Mouse (Mus musculus): Measurements from ENCODE around the gene Igfbpl1. TPM values are rescaled to one million over a fixed set of nuclear protein-coding genes. Genes with fewer than 3 reads are reported as not detected.

Igfbpl1 gene
- not detected in 2 replicates for polyA plus RNA-seq (2012; ENCODE audit: insufficient read depth, insufficient read length, missing spikeins)

- H3K4me1 ChIP-seq (ENCODE audit: control insufficient read depth, insufficient read depth, low read length) = no peaks in the 10 kb centered on the region
- TF ChIP-seq POLR2A (IDR thresholded peaks at IDR 0.05; ENCODE audit: borderline replicate concordance, low read depth, low read length) (no peak), CTCF (IDR thresholded peaks at IDR 0.05; ENCODE audit: low read depth, low read length) (no peak)
- no peak within 1 kb of the TSS for H3K4me3 ChIP-seq (ENCODE audit: insufficient read depth, low read length)
- H3K27ac ChIP-seq (ENCODE audit: insufficient read depth, low read depth, low read length) = no peak within 1 kb of the TSS
These were observed at the start of gene Igfbpl1 for GRCm38 (mm10) chr4:45826275-45827040. Gene Igfbpl1, minus strand, starts transcription at chr4:45826923.

- H3K4me3 ChIP-seq (ENCODE audit: insufficient read depth, low read length) = no peak overlapping the region
- TF ChIP-seq POLR2A (IDR thresholded peaks at IDR 0.05; ENCODE audit: borderline replicate concordance, low read depth, low read length) = no peak
- no peak for TF ChIP-seq CTCF (IDR thresholded peaks at IDR 0.05; ENCODE audit: low read depth, low read length)
- H3K4me1 ChIP-seq (ENCODE audit: control insufficient read depth, insufficient read depth, low read length) = peaks cover 4% of the 10 kb centered on the region; the same call in 1 of the 2 replicates
- H3K27ac ChIP-seq (ENCODE audit: insufficient read depth, low read depth, low read length) = no peak overlapping the region
These were observed 45.4 kb upstream of the Igfbpl1 start for GRCm38 (mm10) chr4:45872147-45872546.

- no peak overlapping the region for H3K27ac ChIP-seq (ENCODE audit: insufficient read depth, low read depth, low read length)
- no peak overlapping the region for H3K4me3 ChIP-seq (ENCODE audit: insufficient read depth, low read length)
- peaks cover 4% of the 10 kb centered on the region; the same call in 1 of the 2 replicates for H3K4me1 ChIP-seq (ENCODE audit: control insufficient read depth, insufficient read depth, low read length)
- TF ChIP-seq POLR2A (IDR thresholded peaks at IDR 0.05; ENCODE audit: borderline replicate concordance, low read depth, low read length) (no peak), CTCF (IDR thresholded peaks at IDR 0.05; ENCODE audit: low read depth, low read length) (no peak)
These were observed 42.5 kb upstream of the Igfbpl1 start for GRCm38 (mm10) chr4:45869021-45869815.

- no peak overlapping the region for H3K4me3 ChIP-seq (ENCODE audit: insufficient read depth, low read length)
- H3K4me1 ChIP-seq (ENCODE audit: control insufficient read depth, insufficient read depth, low read length) = peaks cover 7% of the 10 kb centered on the region
- H3K27ac ChIP-seq (ENCODE audit: insufficient read depth, low read depth, low read length) = no peak overlapping the region
- TF ChIP-seq POLR2A (IDR thresholded peaks at IDR 0.05; ENCODE audit: borderline replicate concordance, low read depth, low read length) = no peak
- no peak for TF ChIP-seq CTCF (IDR thresholded peaks at IDR 0.05; ENCODE audit: low read depth, low read length)
These were observed 40.7 kb upstream of the Igfbpl1 start for GRCm38 (mm10) chr4:45867416-45867815.

GRCm38 (mm10) chr4:45861160-45861559 lies 34.4 kb upstream of the Igfbpl1 start:
- no peak for TF ChIP-seq POLR2A (IDR thresholded peaks at IDR 0.05; ENCODE audit: borderline replicate concordance, low read depth, low read length)
- TF ChIP-seq CTCF (IDR thresholded peaks at IDR 0.05; ENCODE audit: low read depth, low read length) = no peak
- Histone ChIP-seq H3K27ac (ENCODE audit: insufficient read depth, low read depth, low read length) (no peak overlapping the region), H3K4me1 (ENCODE audit: control insufficient read depth, insufficient read depth, low read length) (peaks cover 4% of the 10 kb centered on the region), H3K4me3 (ENCODE audit: insufficient read depth, low read length) (no peak overlapping the region)

GRCm38 (mm10) chr4:45855803-45856424 lies 29.2 kb upstream of the Igfbpl1 start:
- H3K4me1 ChIP-seq (ENCODE audit: control insufficient read depth, insufficient read depth, low read length) = peaks cover 23% of the 10 kb centered on the region
- no peak overlapping the region for H3K27ac ChIP-seq (ENCODE audit: insufficient read depth, low read depth, low read length)
- no peak overlapping the region for H3K4me3 ChIP-seq (ENCODE audit: insufficient read depth, low read length)
- TF ChIP-seq POLR2A (IDR thresholded peaks at IDR 0.05; ENCODE audit: borderline replicate concordance, low read depth, low read length) = no peak
- peak; percentile 75 for TF ChIP-seq CTCF (IDR thresholded peaks at IDR 0.05; ENCODE audit: low read depth, low read length)

GRCm38 (mm10) chr4:45853496-45854246 lies 26.9 kb upstream of the Igfbpl1 start:
- H3K27ac ChIP-seq (ENCODE audit: insufficient read depth, low read depth, low read length) = no peak overlapping the region
- H3K4me3 ChIP-seq (ENCODE audit: insufficient read depth, low read length) = no peak overlapping the region
- TF ChIP-seq POLR2A (IDR thresholded peaks at IDR 0.05; ENCODE audit: borderline replicate concordance, low read depth, low read length) (no peak), CTCF (IDR thresholded peaks at IDR 0.05; ENCODE audit: low read depth, low read length) (no peak)
- H3K4me1 ChIP-seq (ENCODE audit: control insufficient read depth, insufficient read depth, low read length) = peaks cover 43% of the 10 kb centered on the region

GRCm38 (mm10) chr4:45851640-45852051 lies 24.9 kb upstream of the Igfbpl1 start:
- Histone ChIP-seq H3K4me1 (ENCODE audit: control insufficient read depth, insufficient read depth, low read length) (peaks cover 54% of the 10 kb centered on the region), H3K4me3 (ENCODE audit: insufficient read depth, low read length) (no peak overlapping the region), H3K27ac (ENCODE audit: insufficient read depth, low read depth, low read length) (peak overlapping the region; percentile 54)
- no peak for TF ChIP-seq POLR2A (IDR thresholded peaks at IDR 0.05; ENCODE audit: borderline replicate concordance, low read depth, low read length)
- no peak for TF ChIP-seq CTCF (IDR thresholded peaks at IDR 0.05; ENCODE audit: low read depth, low read length)

GRCm38 (mm10) chr4:45849419-45849818 lies 22.7 kb upstream of the Igfbpl1 start:
- peaks cover 54% of the 10 kb centered on the region for H3K4me1 ChIP-seq (ENCODE audit: control insufficient read depth, insufficient read depth, low read length)
- no peak overlapping the region for H3K4me3 ChIP-seq (ENCODE audit: insufficient read depth, low read length)
- H3K27ac ChIP-seq (ENCODE audit: insufficient read depth, low read depth, low read length) = peak overlapping the region; percentile 78
- TF ChIP-seq CTCF (IDR thresholded peaks at IDR 0.05; ENCODE audit: low read depth, low read length) = no peak
- TF ChIP-seq POLR2A (IDR thresholded peaks at IDR 0.05; ENCODE audit: borderline replicate concordance, low read depth, low read length) = no peak

All from bone marrow macrophage, adult 2 months (primary cell).